Mouse (Mus musculus) activated CD4-positive, CD25-positive, alpha-beta regulatory T cell, adult 4 months (primary cell): ENCODE results near the gene Ppp2r5d. TPM values are rescaled to one million over a fixed set of nuclear protein-coding genes. Genes with fewer than 3 reads are reported as not detected.

Experiments used
- ATAC-seq: one replicate; pipeline ENCODE4 v1.8.0; 2017
- polyA plus RNA-seq, 2 experiments: library from polyadenylated mRNA; unstranded; fragments of 100-300 nt; shearing (Covaris generic); gene quantifications; one replicate each; pipeline ENCODE4 v1.2.1; 2017

The Ppp2r5d gene
- polyA plus RNA-seq, 2 experiments from 2014 or later: 21.9 to 30.2 TPM

- no peak for ATAC-seq
Measured at GRCm38 (mm10) chr17:46714756-46715481, 10.0 kb upstream of the Ppp2r5d start.

GRCm38 (mm10) chr17:46713849-46714248 is 8.9 kb upstream of the Ppp2r5d start:
- no peak for ATAC-seq

DNA sequence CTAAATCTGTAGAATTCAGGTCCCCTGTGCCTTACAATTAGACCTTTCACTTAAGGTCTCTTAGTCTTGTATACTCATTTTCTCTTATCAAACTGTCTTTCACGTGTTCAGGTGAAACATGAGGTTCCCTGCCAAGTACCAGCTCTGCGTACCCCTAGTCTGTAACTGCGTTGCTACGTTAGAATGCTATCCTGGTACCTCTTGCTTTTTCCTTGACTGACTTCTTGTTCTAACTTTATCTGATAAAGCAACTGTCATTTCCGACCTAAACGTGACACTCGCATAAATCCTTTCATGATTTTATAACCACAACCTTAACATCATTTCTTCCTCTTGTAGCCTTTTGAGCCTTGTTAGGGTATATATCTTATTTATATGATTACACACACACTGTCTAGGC is 7.5 kb upstream of the Ppp2r5d start:
- peak; percentile 15 for ATAC-seq

GRCm38 (mm10) chr17:46711612-46712271 is 6.8 kb upstream of the Ppp2r5d start:
- ATAC-seq: peak; percentile 20

- peak; percentile 82 for ATAC-seq
Measured at GRCm38 (mm10) chr17:46710959-46711597, 6.2 kb upstream of the Ppp2r5d start, which contains the start of gene Pex6. Gene Pex6 (plus strand): TSS chr17:46711463.

GRCm38 (mm10) chr17:46706375-46707089 is 1.6 kb upstream of the Ppp2r5d start:
- no peak for ATAC-seq

- ATAC-seq: peak; percentile 2
Measured at GRCm38 (mm10) chr17:46703971-46704886, 682 bp downstream of the Ppp2r5d start.

DNA sequence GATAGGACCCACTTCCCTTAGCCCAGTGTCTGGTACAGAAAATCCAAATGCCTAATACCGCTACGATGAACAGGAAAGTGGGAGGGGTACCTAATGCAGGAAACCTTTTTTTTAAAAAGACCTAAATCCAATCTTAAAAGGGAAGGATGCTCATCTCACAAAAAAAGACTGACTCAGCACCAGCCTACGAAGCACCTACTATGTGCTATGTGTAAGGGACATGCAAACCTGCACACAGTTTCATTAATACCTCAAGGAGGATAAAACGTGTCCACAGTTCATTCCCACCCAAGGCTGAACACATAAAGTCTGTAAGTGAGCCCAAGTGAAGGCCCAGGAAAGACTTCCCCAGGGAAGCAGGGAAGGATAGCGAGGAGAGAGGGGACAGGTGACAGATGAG is 2.4 kb downstream of the Ppp2r5d start:
- no peak for ATAC-seq

- ATAC-seq: no peak
Measured at GRCm38 (mm10) chr17:46702100-46702499, 2.8 kb downstream of the Ppp2r5d start.

DNA sequence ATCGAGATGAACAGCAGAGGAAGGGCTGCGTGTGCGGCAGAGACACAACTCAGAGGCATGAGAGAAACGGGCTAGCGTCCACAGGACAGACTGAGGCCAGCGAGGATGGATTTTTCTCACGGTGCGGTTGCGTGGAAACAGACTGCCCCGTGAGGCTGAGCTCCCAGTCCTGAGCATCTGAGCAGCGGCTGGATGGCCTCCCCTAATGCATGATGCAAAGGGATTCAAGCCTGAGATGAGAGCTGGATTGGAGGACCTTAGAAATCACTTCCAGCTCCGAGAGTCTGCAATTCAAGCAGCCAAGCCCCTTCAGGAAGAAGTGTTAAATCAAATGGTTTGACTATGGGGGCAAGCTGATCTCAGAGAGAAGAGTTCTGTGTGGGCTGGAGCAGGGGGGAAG is 3.4 kb downstream of the Ppp2r5d start:
- no peak for ATAC-seq

GRCm38 (mm10) chr17:46699912-46700311 is 5.0 kb downstream of the Ppp2r5d start:
- no peak for ATAC-seq

DNA sequence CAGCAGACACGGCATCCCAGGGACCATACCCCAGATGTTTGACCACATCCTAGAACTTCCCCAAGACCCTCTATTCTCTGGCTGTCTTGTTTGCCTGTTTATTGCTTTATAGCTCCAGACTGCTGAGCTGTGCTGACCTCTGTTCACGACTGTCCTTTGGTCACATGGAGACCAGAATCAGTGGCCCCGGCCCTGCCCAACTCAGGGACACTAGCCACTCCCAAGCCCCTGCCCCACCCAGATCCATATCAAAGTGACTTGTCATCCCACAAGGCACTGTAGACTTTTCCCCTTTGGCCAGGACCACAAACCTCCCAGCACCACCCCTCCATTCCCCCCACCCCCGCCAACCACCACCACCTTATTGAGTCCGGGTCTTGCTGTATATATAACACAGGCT is 5.7 kb downstream of the Ppp2r5d start:
- no peak for ATAC-seq

- no peak for ATAC-seq
Measured at GRCm38 (mm10) chr17:46698515-46698914, 6.4 kb downstream of the Ppp2r5d start.

GRCm38 (mm10) chr17:46694517-46695063 is 10.3 kb downstream of the Ppp2r5d start:
- ATAC-seq: no peak

DNA sequence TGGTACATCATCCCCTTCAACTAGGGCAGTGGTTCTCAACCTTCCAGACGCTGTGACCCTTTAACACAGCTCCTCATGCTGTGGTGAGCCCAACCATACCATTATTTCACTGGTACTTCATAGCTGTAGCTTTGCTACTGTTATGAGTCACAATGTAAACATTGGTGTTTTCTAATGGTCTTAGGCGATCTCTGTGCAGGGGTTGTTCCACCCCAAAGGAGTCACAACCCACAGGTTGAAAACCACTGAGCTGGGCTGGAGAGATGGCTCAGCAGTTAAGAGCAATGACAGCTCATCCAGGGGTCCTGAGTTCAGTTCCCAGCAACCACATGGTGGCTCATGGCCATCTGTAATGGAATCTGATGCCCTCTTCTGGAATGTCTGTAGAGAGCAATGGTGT is 13.5 kb downstream of the Ppp2r5d start:
- no peak for ATAC-seq

GRCm38 (mm10) chr17:46690665-46691064 is 14.2 kb downstream of the Ppp2r5d start:
- no peak for ATAC-seq

DNA sequence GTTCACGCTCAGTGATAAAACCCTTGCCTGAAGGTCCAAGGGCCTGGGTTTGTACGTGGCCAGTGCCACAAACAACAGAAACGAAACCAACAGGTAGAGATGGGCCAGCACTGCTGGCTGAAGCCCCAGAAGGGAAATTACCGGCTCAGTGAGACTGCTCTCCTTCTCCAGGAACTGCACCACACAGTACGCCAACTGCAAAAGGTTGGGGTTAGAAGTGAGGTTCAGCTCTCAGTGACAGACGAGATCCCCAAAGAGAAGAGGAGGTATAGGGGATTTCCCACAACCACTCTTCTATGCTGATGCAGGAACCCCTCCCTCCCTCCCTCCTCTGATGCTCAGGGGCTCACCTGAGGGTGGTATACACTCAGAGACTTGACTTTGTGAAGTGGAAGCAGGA is 19.0 kb downstream of the Ppp2r5d start:
- ATAC-seq: peak; percentile 77

GRCm38 (mm10) chr17:46682654-46683389 is 22.1 kb downstream of the Ppp2r5d start:
- ATAC-seq: no peak

GRCm38 (mm10) chr17:46681466-46682118 is 23.3 kb downstream of the Ppp2r5d start:
- no peak for ATAC-seq

DNA sequence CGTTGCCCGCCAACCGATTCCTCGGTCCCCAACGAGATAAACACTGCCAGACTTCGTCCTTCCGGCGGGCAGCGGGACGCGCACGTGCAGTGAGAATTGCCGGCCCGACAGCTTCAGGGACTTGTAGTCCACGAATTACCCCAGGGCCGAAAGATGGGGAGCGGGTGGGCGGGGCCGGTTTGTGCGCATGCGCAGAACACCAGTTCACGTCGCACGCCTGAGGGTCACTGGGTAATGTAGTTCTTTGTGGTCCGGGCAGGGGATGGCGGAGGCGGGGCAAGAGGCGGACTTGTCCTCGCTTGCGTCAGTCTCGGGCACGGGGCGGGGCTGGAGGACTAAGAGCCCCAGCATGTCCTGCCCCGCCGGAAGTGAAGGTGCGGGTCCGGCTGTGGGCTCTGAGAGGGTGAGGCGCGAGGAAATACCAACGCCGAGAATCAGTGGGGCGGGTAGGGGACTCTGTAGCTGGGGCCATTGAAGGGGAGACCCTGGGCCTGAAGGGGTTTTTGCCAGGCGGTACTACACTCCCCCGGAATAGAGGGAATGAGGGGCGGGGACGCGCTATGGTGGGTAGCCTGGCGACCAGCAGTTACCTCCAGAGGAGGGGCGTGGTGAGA is 24.0 kb downstream of the Ppp2r5d start, which contains the start of gene Klhdc3:
Klhdc3 (minus strand) TSS at position 155 of the 614 bp plus-strand sequence.
- ATAC-seq: peak; percentile 98
